Mouse (Mus musculus) testis, adult 2 months (tissue): ENCODE measurements around the gene Mpnd.

Source experiments
- CTCF ChIP-seq: fragments of 200-500 bp; IDR thresholded peaks from 2 replicates; pipeline ENCODE4 v1.5.1; 2012; ENCODE audit warnings: low read depth, mild to moderate bottlenecking, inconsistent platforms, low read length, moderate library complexity; ENCODE audit not compliant: control insufficient read depth, insufficient read depth, insufficient replicate concordance
- POLR2A ChIP-seq: fragments of 200-500 bp; IDR thresholded peaks from 2 replicates; pipeline ENCODE4 v1.6.1; 2012; ENCODE audit warnings: low read depth, mild to moderate bottlenecking, inconsistent platforms, low read length, moderate library complexity; ENCODE audit not compliant: control insufficient read depth

DNA sequence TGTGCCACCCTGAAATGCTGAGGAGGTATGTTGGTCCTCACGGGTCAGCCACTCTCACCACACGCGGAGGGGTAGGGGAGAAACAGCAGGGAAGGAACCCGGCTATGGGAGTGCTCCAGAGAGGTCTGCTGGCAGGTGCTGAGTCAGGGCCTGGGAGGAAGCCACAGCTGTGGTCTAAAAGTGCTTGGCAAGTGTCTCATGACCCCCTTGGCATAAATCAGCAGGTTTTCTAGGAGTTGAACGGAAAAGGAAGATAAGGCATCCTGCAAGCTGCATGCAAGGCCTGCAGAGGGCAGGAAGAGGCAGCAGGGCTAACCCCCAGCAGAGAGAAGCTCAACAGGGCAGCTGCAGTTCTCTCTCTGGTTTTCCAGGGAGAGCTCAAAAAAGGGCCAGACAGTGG, 25.4 kb downstream of the Mpnd start:
- TF ChIP-seq CTCF = no peak
- no peak for TF ChIP-seq POLR2A
